12 mouse cellular contexts compared by ENCODE assay signal in the genomic region with DNA sequence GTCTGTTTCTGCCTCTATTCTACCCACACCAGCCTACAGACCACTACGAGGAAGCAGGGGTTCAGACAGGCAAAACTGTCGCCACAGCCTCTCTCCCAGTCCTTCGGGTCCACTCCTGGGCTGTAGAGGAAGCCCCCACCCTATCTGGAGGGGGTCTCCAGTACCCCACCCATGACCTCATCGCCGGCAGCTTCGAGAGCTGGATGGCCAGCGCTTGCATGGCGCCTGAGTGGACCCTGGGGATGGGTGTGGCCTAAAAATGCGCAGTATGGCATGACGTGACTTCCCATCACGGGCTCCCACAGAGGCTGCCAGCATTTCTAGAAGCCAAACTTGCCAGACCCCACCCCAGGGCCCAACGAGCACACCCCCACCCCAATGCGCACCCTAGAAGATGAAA. TPM values are rescaled to one million over a fixed set of nuclear protein-coding genes. Genes with fewer than 3 reads are reported as not detected.
A peak's percentile ranks its signal among the peaks of the same experiment; 100 is the strongest.
DNase-seq lines count a peak whose midpoint lies in the region; ATAC-seq and TF ChIP-seq lines count a peak whose summit lies in the region.
"Had no signal": no experiment of that assay in that cellular context is flagged by ENCODE, and none has a peak within 500 bp of the region (broad histone marks: within the 10 kb centered on the region; RNA-seq: fewer than 3 reads in every experiment).

No protein-coding gene starts in this region.

- H3K27ac ChIP-seq in spleen, adult 2 months (ENCODE audit: insufficient read depth, low read length) = peak overlapping the region; percentile 58; the same call in 1 of the 2 replicates
- no peak overlapping the region for H3K27ac ChIP-seq in heart, embryonic 15.5 days
- H3K27ac ChIP-seq in lung, embryonic 14.5 days (ENCODE audit: low read depth) = peak overlapping the region; percentile 94
- H3K27ac ChIP-seq in forebrain, embryonic 10.5 days = no peak overlapping the region
- H3K27ac ChIP-seq: liver, embryonic 14.5 days; neural tube, embryonic 13.5 days had no signal

- no peak for TF ChIP-seq CTCF in spleen, adult 2 months (IDR thresholded peaks at IDR 0.05; ENCODE audit: extremely low read depth, insufficient read depth, insufficient read length, insufficient replicate concordance)
- no peak for TF ChIP-seq CTCF in lung, embryonic 14.5 days (IDR thresholded peaks at IDR 0.05; ENCODE audit: low read depth)

- H3K4me1 ChIP-seq in spleen, adult 2 months (ENCODE audit: control insufficient read depth, insufficient read depth, insufficient read length) = no peaks in the 10 kb centered on the region
- H3K4me1 ChIP-seq in heart, embryonic 15.5 days (replicated peaks) = no peaks in the 10 kb centered on the region
- H3K4me1 ChIP-seq in lung, embryonic 14.5 days (ENCODE audit: insufficient read depth) = peaks cover 19% of the 10 kb centered on the region; the same call in 1 of the 2 replicates
- no peaks in the 10 kb centered on the region for H3K4me1 ChIP-seq in forebrain, embryonic 10.5 days
- H3K4me1 ChIP-seq: neural tube, embryonic 13.5 days had no signal

- H3K9ac ChIP-seq in heart, embryonic 15.5 days = no peak overlapping the region
- peak overlapping the region; percentile 68 for H3K9ac ChIP-seq in lung, embryonic 14.5 days
- H3K9ac ChIP-seq: liver, embryonic 14.5 days; neural tube, embryonic 13.5 days had no signal

- peak overlapping the region; percentile 42 for H3K4me2 ChIP-seq in heart, embryonic 15.5 days
- peak overlapping the region; percentile 67 for H3K4me2 ChIP-seq in lung, embryonic 14.5 days
- H3K4me2 ChIP-seq: neural tube, embryonic 13.5 days had no signal

- H3K9me3 ChIP-seq in heart, embryonic 15.5 days (replicated peaks) = no peaks in the 10 kb centered on the region
- no peaks in the 10 kb centered on the region for H3K9me3 ChIP-seq in lung, embryonic 14.5 days (ENCODE audit: low read depth, low read length)
- no peaks in the 10 kb centered on the region for H3K9me3 ChIP-seq in forebrain, embryonic 10.5 days
- H3K9me3 ChIP-seq: neural tube, embryonic 13.5 days had no signal

- no peak overlapping the region; the same call in 1 of the 2 replicates for H3K4me3 ChIP-seq in spleen, adult 2 months (ENCODE audit: extremely low read depth, insufficient read depth, insufficient read length)
- peak overlapping the region; percentile 33; the same call in 1 of the 2 replicates for H3K4me3 ChIP-seq in heart, embryonic 15.5 days
- H3K4me3 ChIP-seq in lung, embryonic 14.5 days (ENCODE audit: low read depth, low read length) = peak overlapping the region; percentile 35
- no peak overlapping the region for H3K4me3 ChIP-seq in forebrain, embryonic 10.5 days
- H3K4me3 ChIP-seq: neural tube, embryonic 13.5 days had no signal

- no peaks in the 10 kb centered on the region for H3K27me3 ChIP-seq in spleen, adult 2 months (ENCODE audit: control insufficient read depth, insufficient read depth, low read length)
- no peaks in the 10 kb centered on the region for H3K27me3 ChIP-seq in heart, embryonic 15.5 days
- no peaks in the 10 kb centered on the region for H3K27me3 ChIP-seq in lung, embryonic 14.5 days (ENCODE audit: insufficient read depth, low read length)
- no peaks in the 10 kb centered on the region for H3K27me3 ChIP-seq in forebrain, embryonic 10.5 days (ENCODE audit: poor library complexity, severe bottlenecking)
- H3K27me3 ChIP-seq: neural tube, embryonic 13.5 days had no signal

- no peak for ATAC-seq in heart, embryonic 15.5 days (replicated peaks; ENCODE audit: insufficient number of reproducible peaks, insufficient read depth, low FRiP score, low read depth)
- ATAC-seq in lung, embryonic 14.5 days (ENCODE audit: insufficient read depth) = peak; percentile 60
- no peak for ATAC-seq in inflammation-experienced regulatory T-cells, adult 6 months

- no peaks in the 10 kb centered on the region for H3K36me3 ChIP-seq in spleen, adult 2 months (ENCODE audit: control insufficient read depth, insufficient read depth, low read length)
- H3K36me3 ChIP-seq in heart, embryonic 15.5 days = no peaks in the 10 kb centered on the region
- H3K36me3 ChIP-seq in lung, embryonic 14.5 days (ENCODE audit: insufficient read depth) = no peaks in the 10 kb centered on the region
- no peaks in the 10 kb centered on the region for H3K36me3 ChIP-seq in forebrain, embryonic 10.5 days (replicated peaks)
- H3K36me3 ChIP-seq: neural tube, embryonic 13.5 days had no signal

- no peak for DNase-seq in spleen, adult 2 months (ENCODE audit: low read depth in 1 of 2, low spot score in 2 of 2)
- DNase-seq in spleen, adult 18-20 months = no peak
- DNase-seq in lung, embryonic 14.5 days = peak; percentile 72
- no peak for DNase-seq in left cerebral cortex, adult 18-20 months (ENCODE audit: low spot score in 2 of 2)
- DNase-seq in forebrain, embryonic 10.5 days (ENCODE audit: extremely low spot score, low spot score) = no peak
- no peak for DNase-seq in retina, postnatal 1 day
- DNase-seq: thymus, postnatal 14 days had no signal

- 78% methylated on average over 13 of the region's 13 CpGs for WGBS in spleen, adult 2 months
- WGBS in heart, embryonic 15.5 days = 74% methylated on average over 13 of the region's 13 CpGs
- 60% methylated on average over 13 of the region's 13 CpGs for WGBS in lung, embryonic 14.5 days
- WGBS in forebrain, embryonic 10.5 days = 93% methylated on average over 13 of the region's 13 CpGs

- TF ChIP-seq POLR2A in spleen, adult 2 months (IDR thresholded peaks at IDR 0.05; ENCODE audit: low read depth, low read length) = no peak

RNA-seq across cellular contexts. Expression of a gene that starts 2.0 kb away (rescaled TPM):
- polyA plus RNA-seq in spleen, adult 2 months (2012; rRNA removed) = 4.1 and 4.8 TPM in 2 replicates
- 7.1 and 7.9 TPM in 2 replicates for polyA plus RNA-seq in heart, embryonic 15.5 days (2015; fragmentation: Nextera tagmentation; extraction: Ambion mirVana)
- 53.8 and 54.2 TPM in 2 replicates for polyA plus RNA-seq in lung, embryonic 14.5 days (2014; fragmentation: Nextera tagmentation; extraction: Ambion mirVana)
- polyA plus RNA-seq in inflammation-experienced regulatory T-cells, adult 6 months (2017; shearing (Covaris generic)) = not detected
- total RNA-seq in left cerebral cortex, adult 18-20 months (2021) = 1 to 10 TPM; 1.3 to 2.2 TPM
- polyA plus RNA-seq in forebrain, embryonic 10.5 days (2016; fragmentation: Nextera tagmentation; extraction: Ambion mirVana) = 0.26 TPM in 1 of 2 replicates, not detected in the other
- total RNA-seq: ES-E14 had no signal

Comparison
In these comparisons a context has a peak if more than half of its experiments do, and no peak if none do; other contexts are left out.
1. H3K27ac ChIP-seq: peak in spleen, adult 2 months (single experiment) and lung, embryonic 14.5 days (single experiment); none in heart, embryonic 15.5 days (single experiment) and forebrain, embryonic 10.5 days (single experiment).
2. H3K4me3 ChIP-seq: peak in heart, embryonic 15.5 days (single experiment) and lung, embryonic 14.5 days (single experiment); none in spleen, adult 2 months (single experiment) and forebrain, embryonic 10.5 days (single experiment).